Comparison of ENCODE assay signal across 25 mouse cellular contexts in genomic region chr1:75797793-75798192, GRCm38 (mm10).
DNase-seq lines count a peak whose midpoint lies in the region; ATAC-seq and TF ChIP-seq lines count a peak whose summit lies in the region.
"Had no signal": no experiment of that assay in that cellular context is flagged by ENCODE, and none has a peak within 500 bp of the region (broad histone marks: within the 10 kb centered on the region; RNA-seq: fewer than 3 reads in every experiment).

No protein-coding gene starts in this region.

- peak overlapping the region; percentile 70; the same call in 1 of the 2 replicates for H3K27ac ChIP-seq in forebrain, embryonic 10.5 days
- no peak overlapping the region for H3K27ac ChIP-seq in forebrain, postnatal 0 days (ENCODE audit: low read depth, low read length)
- H3K27ac ChIP-seq in midbrain, embryonic 12.5 days (replicated peaks) = no peak overlapping the region
- no peak overlapping the region for H3K27ac ChIP-seq in midbrain, postnatal 0 days (ENCODE audit: low read depth, low read length)
- peak overlapping the region; percentile 59; the same call in 1 of the 2 replicates for H3K27ac ChIP-seq in forebrain, embryonic 12.5 days
- no peak overlapping the region for H3K27ac ChIP-seq in left cerebral cortex, adult 2 months
- H3K27ac ChIP-seq: heart, embryonic 15.5 days; liver, embryonic 15.5 days; macrophage; neural tube, embryonic 15.5 days; stomach, postnatal 0 days had no signal

- no peak overlapping the region for H3K4me3 ChIP-seq in forebrain, embryonic 10.5 days
- H3K4me3 ChIP-seq in forebrain, postnatal 0 days (ENCODE audit: low read depth, low read length) = no peak overlapping the region
- H3K4me3 ChIP-seq in midbrain, embryonic 12.5 days = no peak overlapping the region
- no peak overlapping the region for H3K4me3 ChIP-seq in midbrain, postnatal 0 days (ENCODE audit: low read depth, low read length)
- H3K4me3 ChIP-seq in forebrain, embryonic 12.5 days (replicated peaks) = no peak overlapping the region
- no peak overlapping the region for H3K4me3 ChIP-seq in left cerebral cortex, adult 2 months
- H3K4me3 ChIP-seq: heart, embryonic 15.5 days; limb, embryonic 10.5 days; liver, embryonic 15.5 days; lung, embryonic 15.5 days; neural tube, embryonic 15.5 days had no signal

- intact Hi-C loops in left cerebral cortex, adult 2 months (cut with DNase I) = no loop called here

- DNase-seq in forebrain, embryonic 10.5 days (ENCODE audit: extremely low spot score, low spot score) = no peak
- DNase-seq in forebrain, postnatal 0 days = no peak
- no peak for DNase-seq in midbrain, postnatal 0 days (ENCODE audit: low spot score)
- peak; percentile 62 for DNase-seq in retina, postnatal 1 day
- no peak for DNase-seq in left cerebral cortex, adult 2 months (ENCODE audit: extremely low spot score in 1 of 2, low spot score in 2 of 2)
- DNase-seq in lung, postnatal 25 days (ENCODE audit: low spot score) = no peak
- DNase-seq: adrenal gland, postnatal 25 days; cerebellum, adult 11 months; cerebellum, adult 9-11 months; gastrocnemius, postnatal 25 days; heart, postnatal 4 days; kidney, adult 18-20 months; liver; thymus, adult 2 months; thymus, postnatal 4 days had no signal

- no peak for ATAC-seq in forebrain, postnatal 0 days
- ATAC-seq in midbrain, embryonic 12.5 days (ENCODE audit: low FRiP score, low read depth) = peak; percentile 62; the same call in 1 of the 2 replicates
- no peak for ATAC-seq in midbrain, postnatal 0 days (ENCODE audit: low FRiP score)
- ATAC-seq in forebrain, embryonic 12.5 days (ENCODE audit: low FRiP score) = peak; percentile 63
- ATAC-seq: inflammation-experienced regulatory T-cells, adult 6 months had no signal

- peaks cover 25% of the 10 kb centered on the region for H3K27me3 ChIP-seq in forebrain, embryonic 10.5 days (ENCODE audit: poor library complexity, severe bottlenecking)
- no peaks in the 10 kb centered on the region for H3K27me3 ChIP-seq in forebrain, postnatal 0 days (ENCODE audit: insufficient read depth, low read length)
- no peaks in the 10 kb centered on the region for H3K27me3 ChIP-seq in midbrain, embryonic 12.5 days
- no peaks in the 10 kb centered on the region for H3K27me3 ChIP-seq in midbrain, postnatal 0 days (ENCODE audit: insufficient read depth, low read length)
- H3K27me3 ChIP-seq in forebrain, embryonic 12.5 days = peaks cover 3% of the 10 kb centered on the region; the same call in 1 of the 2 replicates
- H3K27me3 ChIP-seq: heart, embryonic 15.5 days; liver, embryonic 15.5 days; lung, embryonic 15.5 days; neural tube, embryonic 15.5 days had no signal

- TF ChIP-seq CTCF in forebrain, postnatal 0 days (IDR thresholded peaks at IDR 0.05; ENCODE audit: low read depth) = no peak
- no peak for TF ChIP-seq CTCF in midbrain, postnatal 0 days (IDR thresholded peaks at IDR 0.05)
- TF ChIP-seq CTCF in left cerebral cortex, adult 2 months (IDR thresholded peaks at IDR 0.05) = no peak

- H3K4me1 ChIP-seq in forebrain, embryonic 10.5 days = peaks cover 27% of the 10 kb centered on the region
- no peaks in the 10 kb centered on the region for H3K4me1 ChIP-seq in forebrain, postnatal 0 days (ENCODE audit: insufficient read depth)
- H3K4me1 ChIP-seq in midbrain, embryonic 12.5 days = peaks cover 22% of the 10 kb centered on the region
- no peaks in the 10 kb centered on the region for H3K4me1 ChIP-seq in midbrain, postnatal 0 days (ENCODE audit: insufficient read depth, low read length)
- peaks cover 22% of the 10 kb centered on the region for H3K4me1 ChIP-seq in forebrain, embryonic 12.5 days
- H3K4me1 ChIP-seq: liver, embryonic 15.5 days had no signal

- H3K9ac ChIP-seq in forebrain, postnatal 0 days = no peak overlapping the region
- H3K9ac ChIP-seq in midbrain, embryonic 12.5 days (replicated peaks) = no peak overlapping the region
- H3K9ac ChIP-seq in midbrain, postnatal 0 days (replicated peaks; ENCODE audit: low read length, poor library complexity, severe bottlenecking) = no peak overlapping the region
- no peak overlapping the region for H3K9ac ChIP-seq in forebrain, embryonic 12.5 days
- H3K9ac ChIP-seq: heart, embryonic 15.5 days; liver, embryonic 15.5 days; lung, embryonic 15.5 days; neural tube, embryonic 15.5 days had no signal

- WGBS in forebrain, embryonic 10.5 days = 58% methylated on average over 6 of the region's 6 CpGs
- 15% methylated on average over 6 of the region's 6 CpGs for WGBS in forebrain, postnatal 0 days
- WGBS in midbrain, embryonic 12.5 days = 29% methylated on average over 6 of the region's 6 CpGs
- WGBS in midbrain, postnatal 0 days = 34% methylated on average over 6 of the region's 6 CpGs
- 14% methylated on average over 6 of the region's 6 CpGs for whole genome bisulfite sequencing in forebrain, embryonic 12.5 days

- no peak overlapping the region for H3K4me2 ChIP-seq in forebrain, postnatal 0 days (ENCODE audit: low read depth)
- no peak overlapping the region for H3K4me2 ChIP-seq in midbrain, embryonic 12.5 days (replicated peaks)
- H3K4me2 ChIP-seq in midbrain, postnatal 0 days (ENCODE audit: low read depth, low read length, poor library complexity, severe bottlenecking) = no peak overlapping the region
- no peak overlapping the region for H3K4me2 ChIP-seq in forebrain, embryonic 12.5 days
- H3K4me2 ChIP-seq: heart, embryonic 15.5 days; liver, embryonic 15.5 days; lung, embryonic 15.5 days; neural tube, embryonic 15.5 days had no signal

- H3K36me3 ChIP-seq in forebrain, embryonic 10.5 days (replicated peaks) = no peaks in the 10 kb centered on the region
- no peaks in the 10 kb centered on the region for H3K36me3 ChIP-seq in forebrain, postnatal 0 days (ENCODE audit: insufficient read depth)
- H3K36me3 ChIP-seq in midbrain, embryonic 12.5 days = no peaks in the 10 kb centered on the region
- H3K36me3 ChIP-seq in midbrain, postnatal 0 days (ENCODE audit: insufficient read depth, low read length) = no peaks in the 10 kb centered on the region
- no peaks in the 10 kb centered on the region for H3K36me3 ChIP-seq in forebrain, embryonic 12.5 days (replicated peaks)
- H3K36me3 ChIP-seq: heart, embryonic 15.5 days; limb, embryonic 10.5 days; liver, embryonic 15.5 days; lung, embryonic 15.5 days; neural tube, embryonic 15.5 days had no signal

- peaks cover 6% of the 10 kb centered on the region; the same call in 1 of the 2 replicates for H3K9me3 ChIP-seq in forebrain, embryonic 10.5 days
- H3K9me3 ChIP-seq in forebrain, postnatal 0 days (ENCODE audit: low read length) = no peaks in the 10 kb centered on the region
- peaks cover 4% of the 10 kb centered on the region; the same call in 1 of the 2 replicates for H3K9me3 ChIP-seq in midbrain, embryonic 12.5 days
- 0 out of 2 replicates have a peak, but pooled peaks cover 3% of the 10 kb centered on the region for H3K9me3 ChIP-seq in midbrain, postnatal 0 days (ENCODE audit: low read length)
- H3K9me3 ChIP-seq in forebrain, embryonic 12.5 days = peaks cover 3% of the 10 kb centered on the region; the same call in 1 of the 2 replicates
- H3K9me3 ChIP-seq: heart, embryonic 15.5 days; limb, embryonic 10.5 days; liver, embryonic 15.5 days; lung, embryonic 15.5 days had no signal

Comparison
In these comparisons a context has a peak if more than half of its experiments do, and no peak if none do; other contexts are left out.
1. H3K27ac ChIP-seq: peak in forebrain, embryonic 10.5 days (single experiment) and forebrain, embryonic 12.5 days (single experiment); none in forebrain, postnatal 0 days (single experiment), midbrain, embryonic 12.5 days (single experiment), midbrain, postnatal 0 days (single experiment) and left cerebral cortex, adult 2 months (single experiment).
2. ATAC-seq: peak in midbrain, embryonic 12.5 days (single experiment) and forebrain, embryonic 12.5 days (single experiment); none in forebrain, postnatal 0 days (single experiment) and midbrain, postnatal 0 days (single experiment).